Mouse (Mus musculus) heart, postnatal 0 days (tissue): Measurements from ENCODE around the gene Tbx21. TPM values are rescaled to one million over a fixed set of nuclear protein-coding genes. Genes with fewer than 3 reads are reported as not detected.

ENCODE experiments used
- ATAC-seq: fragments of 200-750 bp; cut with Nextera tagmentation; 2 replicates; pipeline ENCODE4 v1.8.0; 2017; ENCODE audit warnings: low read depth, moderate number of reproducible peaks, moderate library complexity; ENCODE audit not compliant: insufficient read depth
- DNase-seq: peaks from one replicate; pipeline ENCODE4 v3.0.0-alpha.2; 2016; ENCODE audit warnings: low spot score
- H3K27ac ChIP-seq: fragments of 300-500 bp; sonication (generic); 2 replicates; pipeline ENCODE4 v1.5.1; 2014; ENCODE audit warnings: low read depth, mild to moderate bottlenecking
- H3K27me3 ChIP-seq: fragments of 300-500 bp; sonication (generic); 2 replicates; pipeline ENCODE4 v1.6.1; 2014; ENCODE audit warnings: low read length, mixed read lengths; ENCODE audit not compliant: control insufficient read depth, insufficient read depth
- H3K36me3 ChIP-seq: fragments of 300-500 bp; sonication (generic); replicated peaks from 2 replicates; pipeline ENCODE4 v1.6.1; 2014; ENCODE audit warnings: low read length, mixed read lengths; ENCODE audit not compliant: control insufficient read depth, insufficient read depth
- H3K4me1 ChIP-seq: fragments of 300-500 bp; sonication (generic); 2 replicates; pipeline ENCODE4 v1.6.1; 2014; ENCODE audit warnings: antibody characterized with exemption; ENCODE audit not compliant: control insufficient read depth, insufficient read depth
- H3K4me2 ChIP-seq: fragments of 300-500 bp; sonication (generic); 2 replicates; pipeline ENCODE4 v1.6.1; 2014; ENCODE audit warnings: low read depth, mild to moderate bottlenecking, low read length, moderate library complexity
- H3K4me3 ChIP-seq: fragments of 300-500 bp; sonication (generic); 2 replicates; pipeline ENCODE4 v1.5.1; 2014; ENCODE audit warnings: low read depth, low read length
- H3K9ac ChIP-seq: fragments of 300-500 bp; sonication (generic); replicated peaks from 2 replicates; pipeline ENCODE4 v1.6.1; 2014; ENCODE audit warnings: low read depth, low read length, mixed read lengths
- H3K9me3 ChIP-seq: fragments of 300-500 bp; sonication (generic); replicated peaks from 2 replicates; pipeline ENCODE4 v1.6.1; 2016; ENCODE audit warnings: low read length; ENCODE audit not compliant: control insufficient read depth
- CTCF ChIP-seq: IDR thresholded peaks from 2 replicates; pipeline ENCODE4 v1.5.1; 2016; ENCODE audit warnings: antibody characterized with exemption, control low read depth, low read depth
- EP300 ChIP-seq: IDR thresholded peaks from 2 replicates; pipeline ENCODE4 v1.6.1; 2016; ENCODE audit warnings: antibody characterized with exemption, low read depth
- WGBS: fragments of 180-500 bp; shearing (Covaris S2); extraction: QIAGEN DNeasy Blood & Tissue Kit; methylation state at CpG from one replicate; pipeline ENCODE4 v1.1.7; 2014; 5-methylcytosine and 5-hydroxymethylcytosine counted together
- polyA plus RNA-seq: library from polyadenylated mRNA; unstranded; fragments of >200 nt; fragmentation: Nextera tagmentation; extraction: Ambion mirVana; gene quantifications from 2 replicates; pipeline ENCODE4 v1.2.1, GENCODE M21; 2015
- total RNA-seq: library from RNA; depleted of rRNA; stranded (reverse); fragments of >200 nt; gene quantifications from 2 replicates; pipeline ENCODE4 v1.2.3, GENCODE M21; 2014; ENCODE audit warnings: low replicate concordance

The Tbx21 gene
- total and polyA plus RNA-seq, 2 experiments from 2014 or later: not detected

DNA sequence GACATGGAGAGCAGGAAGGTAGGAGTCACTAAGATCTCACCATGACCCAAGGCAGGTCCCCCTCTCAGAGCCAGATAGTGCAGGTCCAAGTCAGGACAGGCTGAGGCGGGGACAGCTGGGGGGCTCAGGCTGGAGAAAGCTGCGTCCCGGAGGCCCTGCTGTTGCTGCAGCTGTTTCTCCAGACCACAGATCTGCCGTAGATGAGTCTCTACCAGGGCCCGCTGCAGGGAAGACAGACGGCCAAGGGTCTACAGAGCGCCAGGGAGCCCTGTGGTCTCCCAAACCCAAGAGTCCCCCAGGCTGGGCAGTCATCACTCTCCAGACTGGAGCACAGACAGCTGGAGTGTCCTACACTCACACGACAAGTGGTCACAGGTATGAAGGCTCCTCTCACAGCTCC lies 32.2 kb upstream of the Tbx21 start:
- Histone ChIP-seq H3K4me1 (peaks cover 20% of the 10 kb centered on the region; the same call in 1 of the 2 replicates), H3K9me3 (no peaks in the 10 kb centered on the region), H3K27ac (no peak overlapping the region), H3K4me3 (no peak overlapping the region), H3K9ac (no peak overlapping the region), H3K27me3 (peaks cover 3% of the 10 kb centered on the region; the same call in 1 of the 2 replicates), H3K4me2 (no peak overlapping the region), H3K36me3 (peaks cover 7% of the 10 kb centered on the region; the same call in 1 of the 2 replicates)
- DNase-seq (no peak), ATAC-seq (no peak)
- TF ChIP-seq CTCF: no peak
- TF ChIP-seq EP300: no peak
- WGBS: 76% methylated on average over 8 of the region's 8 CpGs

DNA sequence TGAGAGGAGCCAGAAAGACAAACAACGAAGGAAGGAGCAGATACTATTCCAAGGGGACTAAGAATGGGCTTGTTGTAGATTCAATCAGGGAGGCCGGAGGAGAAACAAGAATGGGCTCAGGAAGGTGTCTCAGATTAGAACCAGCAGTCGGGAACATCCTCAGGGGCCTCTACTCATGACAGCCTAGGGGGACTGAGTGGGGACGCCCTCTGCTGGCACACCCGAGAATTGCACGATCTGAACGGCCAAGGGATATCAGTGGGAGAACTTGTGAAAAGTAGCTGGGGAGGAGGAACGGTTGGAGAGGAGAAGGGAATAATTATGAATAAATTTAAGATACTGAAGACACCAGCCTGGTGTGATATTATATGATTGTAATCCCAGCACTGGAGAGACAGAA lies 31.6 kb upstream of the Tbx21 start:
- peak overlapping the region; percentile 29; the same call in 1 of the 2 replicates for H3K4me2 ChIP-seq
- peaks cover 9% of the 10 kb centered on the region; the same call in 1 of the 2 replicates for H3K36me3 ChIP-seq
- DNase-seq (peak; percentile 56), ATAC-seq (no peak)
- no peaks in the 10 kb centered on the region for H3K9me3 ChIP-seq
- peak; percentile 90 for TF ChIP-seq CTCF
- no peak for TF ChIP-seq EP300
- 7% methylated on average over 8 of the region's 8 CpGs for WGBS
- H3K27me3 ChIP-seq: peaks cover 3% of the 10 kb centered on the region; the same call in 1 of the 2 replicates
- no peak overlapping the region for H3K9ac ChIP-seq
- H3K27ac ChIP-seq: no peak overlapping the region
- H3K4me3 ChIP-seq: no peak overlapping the region
- H3K4me1 ChIP-seq: peaks cover 15% of the 10 kb centered on the region; the same call in 1 of the 2 replicates

DNA sequence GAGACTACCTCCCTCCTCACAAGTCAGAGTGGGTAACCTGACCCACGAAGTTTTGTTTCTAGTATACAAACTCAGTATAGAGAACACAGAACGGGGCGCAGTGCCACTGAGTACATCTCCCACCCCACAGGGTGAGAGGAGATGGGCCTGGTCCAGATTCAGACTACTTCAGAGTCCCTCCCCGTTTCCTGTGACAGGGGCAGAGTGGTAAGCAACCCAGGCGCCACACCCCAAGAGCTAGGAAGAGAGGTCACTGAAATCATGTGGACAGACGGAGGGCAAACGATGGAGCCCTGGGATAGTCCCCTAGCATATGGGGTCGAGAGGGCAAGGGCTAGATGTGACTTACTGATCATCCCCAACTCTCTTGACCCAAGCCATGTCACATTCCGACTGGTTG lies 30.8 kb upstream of the Tbx21 start:
- Histone ChIP-seq H3K4me2 (no peak overlapping the region), H3K9me3 (no peaks in the 10 kb centered on the region), H3K9ac (no peak overlapping the region), H3K27ac (no peak overlapping the region), H3K36me3 (peaks cover 9% of the 10 kb centered on the region; the same call in 1 of the 2 replicates), H3K27me3 (peaks cover 3% of the 10 kb centered on the region; the same call in 1 of the 2 replicates), H3K4me3 (no peak overlapping the region), H3K4me1 (peaks cover 15% of the 10 kb centered on the region; the same call in 1 of the 2 replicates)
- ATAC-seq (no peak), DNase-seq (no peak)
- WGBS: 70% methylated on average over 9 of the region's 9 CpGs
- TF ChIP-seq CTCF (no peak), EP300 (no peak)

DNA sequence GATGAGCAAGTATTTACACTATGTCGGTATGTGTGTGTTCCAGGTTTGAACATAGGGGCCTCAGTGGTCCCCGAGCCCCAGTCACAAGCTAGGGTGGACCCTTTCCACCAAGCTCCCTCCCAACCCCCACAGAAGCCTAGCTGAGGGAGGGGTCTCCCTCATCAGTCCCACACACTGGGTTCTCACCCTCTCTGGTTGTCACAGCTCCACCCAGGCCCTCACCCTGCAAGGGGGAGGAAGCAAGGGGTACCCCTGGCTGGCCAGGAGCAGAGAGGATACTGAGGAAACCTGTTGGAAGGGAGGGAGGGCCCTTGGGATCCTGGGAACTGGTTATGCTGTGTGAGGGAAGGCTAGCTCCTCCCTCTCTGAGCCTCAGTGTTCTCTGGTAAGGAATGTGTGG lies 30.2 kb upstream of the Tbx21 start:
- TF ChIP-seq CTCF (no peak), EP300 (no peak)
- no peak for DNase-seq
- H3K27me3 ChIP-seq: peaks cover 3% of the 10 kb centered on the region; the same call in 1 of the 2 replicates
- H3K4me1 ChIP-seq: peaks cover 15% of the 10 kb centered on the region; the same call in 1 of the 2 replicates
- no peak overlapping the region for H3K4me3 ChIP-seq
- H3K27ac ChIP-seq: no peak overlapping the region
- peaks cover 9% of the 10 kb centered on the region; the same call in 1 of the 2 replicates for H3K36me3 ChIP-seq
- 93% methylated on average over 2 of the region's 2 CpGs for WGBS
- no peaks in the 10 kb centered on the region for H3K9me3 ChIP-seq
- no peak for ATAC-seq
- H3K9ac ChIP-seq: no peak overlapping the region
- H3K4me2 ChIP-seq: no peak overlapping the region

DNA sequence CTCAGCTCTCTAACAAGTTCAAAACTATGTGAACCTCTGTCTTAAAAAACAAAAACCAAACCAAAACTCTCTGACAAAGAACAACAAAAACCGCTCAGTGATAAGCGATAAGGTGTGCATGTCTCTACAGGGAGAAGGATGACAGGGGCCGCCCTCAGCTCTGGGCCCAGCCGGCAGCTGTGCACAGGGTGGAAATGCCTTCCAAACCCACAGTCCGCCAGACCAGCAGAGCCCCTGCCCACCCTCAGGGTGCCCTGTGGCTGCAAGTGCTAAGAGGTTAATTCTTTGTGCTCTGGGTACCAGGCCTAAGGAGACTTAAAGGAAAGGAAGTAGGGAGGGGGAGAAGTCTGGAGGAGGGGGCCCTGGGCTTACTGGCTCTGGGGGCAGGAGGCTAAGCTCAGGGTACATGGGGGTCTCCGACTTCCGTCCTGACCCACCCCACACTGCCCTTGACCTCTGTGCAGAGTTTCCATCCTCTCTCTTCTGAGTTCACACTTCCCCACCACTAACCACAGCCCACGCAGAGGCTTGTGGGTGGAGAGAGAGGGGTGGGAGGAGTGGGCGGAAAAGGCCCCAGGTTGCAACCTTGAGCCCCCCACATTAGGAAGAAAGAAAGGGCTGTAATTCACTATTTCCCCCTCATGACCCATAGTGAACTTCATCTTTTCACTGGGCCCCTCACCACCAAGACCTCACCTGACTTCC lies 28.2 kb upstream of the Tbx21 start:
- H3K36me3 ChIP-seq: peaks cover 12% of the 10 kb centered on the region; the same call in 1 of the 2 replicates
- no peak for TF ChIP-seq CTCF
- no peak for TF ChIP-seq EP300
- peaks cover 7% of the 10 kb centered on the region for H3K27me3 ChIP-seq
- H3K4me3 ChIP-seq: no peak overlapping the region
- no peak overlapping the region for H3K4me2 ChIP-seq
- no peak for ATAC-seq
- 74% methylated on average over 9 of the region's 9 CpGs for WGBS
- peaks cover 8% of the 10 kb centered on the region for H3K4me1 ChIP-seq
- no peak overlapping the region for H3K9ac ChIP-seq
- H3K27ac ChIP-seq: no peak overlapping the region
- no peaks in the 10 kb centered on the region for H3K9me3 ChIP-seq
- DNase-seq: no peak
